Mouse (Mus musculus) c-Kit-positive CD71-negative TER-119-negative erythroid progenitor cells, embryonic 14.5 days (primary cell): Measurements from ENCODE around the gene Vcan.
"Not testable (repeated sequence)": the region's sequence is repeated elsewhere in the genome, so short reads cannot be mapped to it uniquely, and the experiment has no call there.

ENCODE experiments used
- DNase-seq: peaks from one replicate; pipeline ENCODE4 v3.0.0-alpha.2; 2013; ENCODE audit warnings: low read depth

Gene Vcan

GRCm38 (mm10) chr13:89741766-89742685 lies at the start of gene Vcan:
Gene Vcan (minus strand): TSS chr13:89742509.
- no peak for DNase-seq

GRCm38 (mm10) chr13:89791475-89791874 lies 49.2 kb upstream of the Vcan start:
- DNase-seq: no peak

GRCm38 (mm10) chr13:89782886-89783285 lies 40.6 kb upstream of the Vcan start:
- no peak for DNase-seq

- DNase-seq: no peak
These were observed 38.0 kb upstream of the Vcan start for GRCm38 (mm10) chr13:89780276-89780675.

- peak; percentile 24 for DNase-seq
These were observed 37.1 kb upstream of the Vcan start for GRCm38 (mm10) chr13:89779208-89779911.

GRCm38 (mm10) chr13:89777764-89778163 lies 35.5 kb upstream of the Vcan start:
- DNase-seq: no peak

- DNase-seq: no peak
These were observed 34.8 kb upstream of the Vcan start for GRCm38 (mm10) chr13:89777146-89777545.

- no peak for DNase-seq
These were observed 24.2 kb upstream of the Vcan start for GRCm38 (mm10) chr13:89766551-89766950.

GRCm38 (mm10) chr13:89765966-89766365 lies 23.7 kb upstream of the Vcan start:
- DNase-seq: no peak

- no peak for DNase-seq
These were observed 20.0 kb upstream of the Vcan start for GRCm38 (mm10) chr13:89762339-89762738.

- DNase-seq: no peak
These were observed 14.0 kb upstream of the Vcan start for GRCm38 (mm10) chr13:89756347-89756746.

- DNase-seq: not testable (repeated sequence)
These were observed 8.3 kb upstream of the Vcan start for GRCm38 (mm10) chr13:89750562-89750961.

GRCm38 (mm10) chr13:89743201-89743600 lies 892 bp upstream of the Vcan start:
- no peak for DNase-seq

- no peak for DNase-seq
These were observed 434 bp upstream of the Vcan start for GRCm38 (mm10) chr13:89742686-89743200.

GRCm38 (mm10) chr13:89741116-89741551 lies 1.2 kb downstream of the Vcan start:
- no peak for DNase-seq

GRCm38 (mm10) chr13:89740243-89741115 lies 1.8 kb downstream of the Vcan start:
- peak; percentile 62 for DNase-seq

- no peak for DNase-seq
These were observed 2.5 kb downstream of the Vcan start for GRCm38 (mm10) chr13:89739696-89740242.

GRCm38 (mm10) chr13:89738776-89739695 lies 3.3 kb downstream of the Vcan start:
- peak; percentile 46 for DNase-seq

GRCm38 (mm10) chr13:89738275-89738674 lies 4.0 kb downstream of the Vcan start:
- DNase-seq: no peak

- DNase-seq: no peak
These were observed 7.2 kb downstream of the Vcan start for GRCm38 (mm10) chr13:89735111-89735510.
